Comparison of ENCODE assay signal across 8 mouse cellular contexts in genomic region chr2:128507591-128508243, GRCm38 (mm10).
DNase-seq lines count a peak whose midpoint lies in the region; ATAC-seq and TF ChIP-seq lines count a peak whose summit lies in the region.

No protein-coding gene starts in this region.

- H3K9ac ChIP-seq in kidney, embryonic 15.5 days, result no peak overlapping the region
- H3K9ac ChIP-seq in midbrain, embryonic 16.5 days (ENCODE audit: low read depth, low read length), result no peak overlapping the region

- WGBS in kidney, embryonic 15.5 days, result 32% methylated on average over 11 of the region's 11 CpGs
- WGBS in thymus, adult 2 months, result 45% methylated on average over 11 of the region's 11 CpGs
- 56% methylated on average over 11 of the region's 11 CpGs for WGBS in midbrain, embryonic 16.5 days

- peak overlapping the region; percentile 76 for H3K27ac ChIP-seq in kidney, embryonic 15.5 days
- no peak overlapping the region for H3K27ac ChIP-seq in thymus, adult 2 months (ENCODE audit: control insufficient read depth, insufficient read depth, low read length)
- no peak overlapping the region for H3K27ac ChIP-seq in midbrain, embryonic 16.5 days (ENCODE audit: low read length)

- no peaks in the 10 kb centered on the region for H3K27me3 ChIP-seq in kidney, embryonic 15.5 days
- H3K27me3 ChIP-seq in thymus, adult 2 months (ENCODE audit: control insufficient read depth, insufficient read depth, low read length), result no peaks in the 10 kb centered on the region
- H3K27me3 ChIP-seq in midbrain, embryonic 16.5 days (ENCODE audit: control insufficient read depth, insufficient read depth, low read depth, low read length), result no peaks in the 10 kb centered on the region

- TF ChIP-seq CTCF in thymus, adult 2 months (IDR thresholded peaks at IDR 0.05; ENCODE audit: borderline replicate concordance, control insufficient read depth, extremely low read depth, insufficient read depth, low read length, poor library complexity), result no peak

- DNase-seq in urinary bladder, postnatal 25 days (ENCODE audit: low spot score), result peak; percentile 15
- DNase-seq in urinary bladder, adult 2 months (ENCODE audit: low spot score), result no peak
- DNase-seq in fibroblast of lung, adult 2 months (ENCODE audit: low read depth), result peak; percentile 25
- peak; percentile 50 for DNase-seq in yolk sac, embryonic 10.5 days (ENCODE audit: low spot score)
- DNase-seq in thymus, adult 2 months, result no peak
- DNase-seq in natural killer cell, adult 2 months (ENCODE audit: low spot score in 2 of 2), result no peak

- no peak overlapping the region for H3K4me3 ChIP-seq in kidney, embryonic 15.5 days (replicated peaks)
- no peak overlapping the region for H3K4me3 ChIP-seq in thymus, adult 2 months (ENCODE audit: control insufficient read depth, insufficient read depth, low read length)
- no peak overlapping the region for H3K4me3 ChIP-seq in midbrain, embryonic 16.5 days (ENCODE audit: low read depth, low read length)

- H3K36me3 ChIP-seq in kidney, embryonic 15.5 days, result no peaks in the 10 kb centered on the region
- no peaks in the 10 kb centered on the region for H3K36me3 ChIP-seq in thymus, adult 2 months (ENCODE audit: control insufficient read depth, insufficient read depth, low read length)
- no peaks in the 10 kb centered on the region for H3K36me3 ChIP-seq in midbrain, embryonic 16.5 days (ENCODE audit: control insufficient read depth, insufficient read depth, low read length)

- H3K4me1 ChIP-seq in kidney, embryonic 15.5 days, result peaks cover 14% of the 10 kb centered on the region
- peaks cover 3% of the 10 kb centered on the region; the same call in 1 of the 2 replicates for H3K4me1 ChIP-seq in thymus, adult 2 months (replicated peaks; ENCODE audit: control insufficient read depth, insufficient read depth, low read length)
- H3K4me1 ChIP-seq in midbrain, embryonic 16.5 days (ENCODE audit: control insufficient read depth, insufficient read depth, low read length), result no peaks in the 10 kb centered on the region; the same call in 1 of the 2 replicates

- H3K4me2 ChIP-seq in kidney, embryonic 15.5 days, result peak overlapping the region; percentile 8; the same call in 1 of the 2 replicates
- H3K4me2 ChIP-seq in midbrain, embryonic 16.5 days (ENCODE audit: low read length), result no peak overlapping the region

- ATAC-seq in kidney, embryonic 15.5 days (replicated peaks; ENCODE audit: low FRiP score), result 0 out of 2 replicates have a peak, but pooled peaks have one; percentile 46
- no peak for ATAC-seq in midbrain, embryonic 16.5 days

- TF ChIP-seq POLR2A in thymus, adult 2 months (IDR thresholded peaks at IDR 0.05; ENCODE audit: control insufficient read depth, extremely low read depth, insufficient read depth, low read length, poor library complexity), result no peak

- H3K9me3 ChIP-seq in kidney, embryonic 15.5 days (replicated peaks), result no peaks in the 10 kb centered on the region
- no peaks in the 10 kb centered on the region for H3K9me3 ChIP-seq in midbrain, embryonic 16.5 days (replicated peaks; ENCODE audit: control insufficient read depth, low read length, poor library complexity, severe bottlenecking)

Comparison
In these comparisons a context has a peak if more than half of its experiments do, and no peak if none do; other contexts are left out.
1. DNase-seq: peak in urinary bladder, postnatal 25 days (single experiment), fibroblast of lung, adult 2 months (single experiment) and yolk sac, embryonic 10.5 days (single experiment); none in urinary bladder, adult 2 months (single experiment), thymus, adult 2 months (single experiment) and natural killer cell, adult 2 months (0 of 2).